Mouse (Mus musculus): ENCODE measurements around the gene Znfx1.
A peak's percentile ranks its signal among the peaks of the same experiment; 100 is the strongest.

Znfx1 gene

GRCm38 (mm10) chr2:166995796-166996532 lies 66.9 kb downstream of the Znfx1 start, which contains the start of gene Stau1:
Gene Stau1 (minus strand): TSS chr2:166996299.
- DNase-seq (ENCODE audit: inconsistent ontology term) = peak; percentile 99

GRCm38 (mm10) chr2:166995021-166995795 lies 67.6 kb downstream of the Znfx1 start:
- peak; percentile 21 for DNase-seq (ENCODE audit: inconsistent ontology term)

GRCm38 (mm10) chr2:166991945-166992344 lies 70.9 kb downstream of the Znfx1 start:
- DNase-seq (ENCODE audit: inconsistent ontology term) = peak; percentile 56

- no peak for DNase-seq (ENCODE audit: inconsistent ontology term)
Observed at GRCm38 (mm10) chr2:166990861-166991260, 72.0 kb downstream of the Znfx1 start.
